Mouse (Mus musculus): Measurements from ENCODE around the gene Cd63. TPM values are rescaled to one million over a fixed set of nuclear protein-coding genes. Genes with fewer than 3 reads are reported as not detected.
A peak's percentile ranks its signal among the peaks of the same experiment; 100 is the strongest.

Cd63 gene
- polyA plus RNA-seq, 1 experiment from 2014 or later, result 216 TPM

GRCm38 (mm10) chr10:128938974-128939373 is 38.2 kb downstream of the Cd63 start:
- Histone ChIP-seq H3K36me3 (ENCODE audit: control insufficient read depth, insufficient read depth, low read length) (no peaks in the 10 kb centered on the region), H3K4me1 (replicated peaks; ENCODE audit: control insufficient read depth, insufficient read depth, low read length) (no peaks in the 10 kb centered on the region), H3K27ac (ENCODE audit: low read depth, low read length) (no peak overlapping the region), H3K4me3 (ENCODE audit: low read depth, low read length) (no peak overlapping the region), H3K27me3 (ENCODE audit: control insufficient read depth, insufficient read depth, low read length) (peaks cover 13% of the 10 kb centered on the region; the same call in 1 of the 2 replicates), H3K9me3 (ENCODE audit: control insufficient read depth, low read length) (no peaks in the 10 kb centered on the region), H3K4me2 (replicated peaks; ENCODE audit: low read depth, low read length) (no peak overlapping the region), H3K9ac (ENCODE audit: low read depth, low read length) (no peak overlapping the region)
- DNase-seq (ENCODE audit: low spot score) (no peak), ATAC-seq (ENCODE audit: low FRiP score) (no peak)
- 66% methylated on average over 5 of the region's 5 CpGs for WGBS

GRCm38 (mm10) chr10:128940475-128941061 is 39.8 kb downstream of the Cd63 start:
- ATAC-seq (ENCODE audit: low FRiP score) (no peak), DNase-seq (ENCODE audit: low spot score) (no peak)
- Histone ChIP-seq H3K36me3 (ENCODE audit: control insufficient read depth, insufficient read depth, low read length) (no peaks in the 10 kb centered on the region), H3K4me1 (replicated peaks; ENCODE audit: control insufficient read depth, insufficient read depth, low read length) (no peaks in the 10 kb centered on the region), H3K9ac (ENCODE audit: low read depth, low read length) (no peak overlapping the region), H3K27me3 (ENCODE audit: control insufficient read depth, insufficient read depth, low read length) (peaks cover 6% of the 10 kb centered on the region; the same call in 1 of the 2 replicates), H3K27ac (ENCODE audit: low read depth, low read length) (no peak overlapping the region), H3K4me3 (ENCODE audit: low read depth, low read length) (no peak overlapping the region), H3K4me2 (replicated peaks; ENCODE audit: low read depth, low read length) (no peak overlapping the region), H3K9me3 (ENCODE audit: control insufficient read depth, low read length) (no peaks in the 10 kb centered on the region)
- 87% methylated on average over 10 of the region's 10 CpGs for WGBS

- Histone ChIP-seq H3K9ac (ENCODE audit: low read depth, low read length) (no peak overlapping the region), H3K36me3 (ENCODE audit: control insufficient read depth, insufficient read depth, low read length) (no peaks in the 10 kb centered on the region), H3K4me3 (ENCODE audit: low read depth, low read length) (no peak overlapping the region), H3K4me1 (replicated peaks; ENCODE audit: control insufficient read depth, insufficient read depth, low read length) (no peaks in the 10 kb centered on the region), H3K9me3 (ENCODE audit: control insufficient read depth, low read length) (no peaks in the 10 kb centered on the region), H3K4me2 (replicated peaks; ENCODE audit: low read depth, low read length) (no peak overlapping the region), H3K27ac (ENCODE audit: low read depth, low read length) (no peak overlapping the region), H3K27me3 (ENCODE audit: control insufficient read depth, insufficient read depth, low read length) (no peaks in the 10 kb centered on the region)
- no peak for ATAC-seq (ENCODE audit: low FRiP score)
- DNase-seq (ENCODE audit: low spot score), result peak; percentile 29
- 12% methylated on average over 3 of the region's 3 CpGs for WGBS
Observed at GRCm38 (mm10) chr10:128945675-128946074, 44.9 kb downstream of the Cd63 start.

- Histone ChIP-seq H3K9me3 (ENCODE audit: control insufficient read depth, low read length) (no peaks in the 10 kb centered on the region), H3K4me3 (ENCODE audit: low read depth, low read length) (no peak overlapping the region), H3K4me2 (replicated peaks; ENCODE audit: low read depth, low read length) (no peak overlapping the region), H3K27ac (ENCODE audit: low read depth, low read length) (no peak overlapping the region), H3K36me3 (ENCODE audit: control insufficient read depth, insufficient read depth, low read length) (no peaks in the 10 kb centered on the region), H3K27me3 (ENCODE audit: control insufficient read depth, insufficient read depth, low read length) (no peaks in the 10 kb centered on the region), H3K9ac (ENCODE audit: low read depth, low read length) (no peak overlapping the region), H3K4me1 (replicated peaks; ENCODE audit: control insufficient read depth, insufficient read depth, low read length) (no peaks in the 10 kb centered on the region)
- 85% methylated on average over 4 of the region's 4 CpGs for WGBS
- ATAC-seq (ENCODE audit: low FRiP score) (no peak), DNase-seq (ENCODE audit: low spot score) (no peak)
Observed at GRCm38 (mm10) chr10:128947496-128947895, 46.7 kb downstream of the Cd63 start.

GRCm38 (mm10) chr10:128950208-128950887 is 49.6 kb downstream of the Cd63 start:
- Histone ChIP-seq H3K9me3 (ENCODE audit: control insufficient read depth, low read length) (no peaks in the 10 kb centered on the region), H3K4me1 (replicated peaks; ENCODE audit: control insufficient read depth, insufficient read depth, low read length) (no peaks in the 10 kb centered on the region), H3K36me3 (ENCODE audit: control insufficient read depth, insufficient read depth, low read length) (no peaks in the 10 kb centered on the region), H3K27ac (ENCODE audit: low read depth, low read length) (no peak overlapping the region), H3K9ac (ENCODE audit: low read depth, low read length) (no peak overlapping the region), H3K4me2 (replicated peaks; ENCODE audit: low read depth, low read length) (no peak overlapping the region), H3K4me3 (ENCODE audit: low read depth, low read length) (no peak overlapping the region), H3K27me3 (ENCODE audit: control insufficient read depth, insufficient read depth, low read length) (no peaks in the 10 kb centered on the region)
- no peak for ATAC-seq (ENCODE audit: low FRiP score)
- 69% methylated on average over 16 of the region's 16 CpGs for WGBS
- DNase-seq (ENCODE audit: low spot score), result no peak

GRCm38 (mm10) chr10:128958340-128958739 is 57.6 kb downstream of the Cd63 start:
- ATAC-seq (ENCODE audit: low FRiP score) (no peak), DNase-seq (ENCODE audit: low spot score) (no peak)
- Histone ChIP-seq H3K27me3 (ENCODE audit: control insufficient read depth, insufficient read depth, low read length) (no peaks in the 10 kb centered on the region), H3K4me1 (replicated peaks; ENCODE audit: control insufficient read depth, insufficient read depth, low read length) (no peaks in the 10 kb centered on the region), H3K36me3 (ENCODE audit: control insufficient read depth, insufficient read depth, low read length) (no peaks in the 10 kb centered on the region), H3K4me2 (replicated peaks; ENCODE audit: low read depth, low read length) (no peak overlapping the region), H3K9me3 (ENCODE audit: control insufficient read depth, low read length) (no peaks in the 10 kb centered on the region), H3K4me3 (ENCODE audit: low read depth, low read length) (no peak overlapping the region), H3K27ac (ENCODE audit: low read depth, low read length) (no peak overlapping the region), H3K9ac (ENCODE audit: low read depth, low read length) (no peak overlapping the region)
- WGBS, result 76% methylated on average over 10 of the region's 10 CpGs

GRCm38 (mm10) chr10:128960142-128960541 is 59.4 kb downstream of the Cd63 start:
- WGBS, result 82% methylated on average over 4 of the region's 4 CpGs
- Histone ChIP-seq H3K4me2 (replicated peaks; ENCODE audit: low read depth, low read length) (no peak overlapping the region), H3K9ac (ENCODE audit: low read depth, low read length) (no peak overlapping the region), H3K36me3 (ENCODE audit: control insufficient read depth, insufficient read depth, low read length) (no peaks in the 10 kb centered on the region), H3K27ac (ENCODE audit: low read depth, low read length) (no peak overlapping the region), H3K4me1 (replicated peaks; ENCODE audit: control insufficient read depth, insufficient read depth, low read length) (no peaks in the 10 kb centered on the region), H3K4me3 (ENCODE audit: low read depth, low read length) (no peak overlapping the region), H3K27me3 (ENCODE audit: control insufficient read depth, insufficient read depth, low read length) (no peaks in the 10 kb centered on the region), H3K9me3 (ENCODE audit: control insufficient read depth, low read length) (no peaks in the 10 kb centered on the region)
- DNase-seq (ENCODE audit: low spot score) (no peak), ATAC-seq (ENCODE audit: low FRiP score) (no peak)

GRCm38 (mm10) chr10:128960590-128961584 is 60.1 kb downstream of the Cd63 start, which contains the start of gene Mettl7b:
Gene Mettl7b, minus strand, starts transcription at chr10:128960988.
- Histone ChIP-seq H3K9me3 (ENCODE audit: control insufficient read depth, low read length) (no peaks in the 10 kb centered on the region), H3K27me3 (ENCODE audit: control insufficient read depth, insufficient read depth, low read length) (no peaks in the 10 kb centered on the region), H3K4me1 (replicated peaks; ENCODE audit: control insufficient read depth, insufficient read depth, low read length) (no peaks in the 10 kb centered on the region), H3K27ac (ENCODE audit: low read depth, low read length) (no peak within 1 kb of the TSS), H3K9ac (ENCODE audit: low read depth, low read length) (no peak within 1 kb of the TSS), H3K4me2 (replicated peaks; ENCODE audit: low read depth, low read length) (no peak within 1 kb of the TSS), H3K36me3 (ENCODE audit: control insufficient read depth, insufficient read depth, low read length) (no peaks in the 10 kb centered on the region), H3K4me3 (ENCODE audit: low read depth, low read length) (no peak within 1 kb of the TSS)
- 88% methylated on average over 12 of the region's 12 CpGs for WGBS
- no peak for DNase-seq (ENCODE audit: low spot score)
- ATAC-seq (ENCODE audit: low FRiP score), result no peak
